ENCODE assay signal across 13 mouse cellular contexts in genomic region chr11:53761284-53761683, GRCm38 (mm10). TPM values are rescaled to one million over a fixed set of nuclear protein-coding genes. Genes with fewer than 3 reads are reported as not detected.
DNase-seq lines count a peak whose midpoint lies in the region; ATAC-seq and TF ChIP-seq lines count a peak whose summit lies in the region.
"Had no signal": no experiment of that assay in that cellular context is flagged by ENCODE, and none has a peak within 500 bp of the region (broad histone marks: within the 10 kb centered on the region; RNA-seq: fewer than 3 reads in every experiment).

No protein-coding gene starts in this region.

- TF ChIP-seq CTCF in testis, adult 2 months (IDR thresholded peaks at IDR 0.05; ENCODE audit: control insufficient read depth, insufficient read depth, insufficient replicate concordance, low read depth, low read length): no peak
- TF ChIP-seq CTCF in stomach, postnatal 0 days (IDR thresholded peaks at IDR 0.05; ENCODE audit: low read depth): no peak

- H3K9me3 ChIP-seq in hindbrain, embryonic 16.5 days (ENCODE audit: control insufficient read depth, low read length): no peaks in the 10 kb centered on the region
- H3K9me3 ChIP-seq in hindbrain, embryonic 12.5 days (replicated peaks): no peaks in the 10 kb centered on the region
- no peaks in the 10 kb centered on the region for H3K9me3 ChIP-seq in stomach, postnatal 0 days (ENCODE audit: control insufficient read depth, low read length)
- H3K9me3 ChIP-seq: embryonic facial prominence, embryonic 12.5 days had no signal

- no peak overlapping the region for H3K4me2 ChIP-seq in hindbrain, embryonic 16.5 days (ENCODE audit: low read length)
- no peak overlapping the region for H3K4me2 ChIP-seq in hindbrain, embryonic 12.5 days (replicated peaks)
- no peak overlapping the region for H3K4me2 ChIP-seq in stomach, postnatal 0 days (replicated peaks; ENCODE audit: low read depth)
- H3K4me2 ChIP-seq: embryonic facial prominence, embryonic 12.5 days had no signal

- no peak overlapping the region for H3K9ac ChIP-seq in hindbrain, embryonic 16.5 days (ENCODE audit: low read depth, low read length)
- H3K9ac ChIP-seq in hindbrain, embryonic 12.5 days: no peak overlapping the region
- no peak overlapping the region for H3K9ac ChIP-seq in stomach, postnatal 0 days (ENCODE audit: low read length)
- H3K9ac ChIP-seq: embryonic facial prominence, embryonic 12.5 days had no signal

- peaks cover 15% of the 10 kb centered on the region for H3K27me3 ChIP-seq in hindbrain, embryonic 16.5 days (replicated peaks; ENCODE audit: control insufficient read depth, insufficient read depth, low read length)
- H3K27me3 ChIP-seq in hindbrain, embryonic 12.5 days: peaks cover 56% of the 10 kb centered on the region
- no peaks in the 10 kb centered on the region; the same call in 1 of the 2 replicates for H3K27me3 ChIP-seq in testis, adult 2 months (ENCODE audit: control insufficient read depth, insufficient read depth, low read length)
- H3K27me3 ChIP-seq in stomach, postnatal 0 days (ENCODE audit: control insufficient read depth, insufficient read depth, low read length): no peaks in the 10 kb centered on the region

- H3K36me3 ChIP-seq in hindbrain, embryonic 16.5 days (ENCODE audit: control insufficient read depth, insufficient read depth, low read length): no peaks in the 10 kb centered on the region
- H3K36me3 ChIP-seq in hindbrain, embryonic 12.5 days: no peaks in the 10 kb centered on the region
- no peaks in the 10 kb centered on the region for H3K36me3 ChIP-seq in testis, adult 2 months (ENCODE audit: control insufficient read depth, insufficient read depth, low read length)
- H3K36me3 ChIP-seq in stomach, postnatal 0 days (ENCODE audit: control insufficient read depth, insufficient read depth, low read length): no peaks in the 10 kb centered on the region
- H3K36me3 ChIP-seq: embryonic facial prominence, embryonic 12.5 days had no signal

- TF ChIP-seq POLR2A in testis, adult 2 months (IDR thresholded peaks at IDR 0.05; ENCODE audit: control insufficient read depth, low read depth, low read length): no peak

- H3K4me3 ChIP-seq in hindbrain, embryonic 16.5 days (ENCODE audit: low read length): no peak overlapping the region
- no peak overlapping the region for H3K4me3 ChIP-seq in hindbrain, embryonic 12.5 days
- no peak overlapping the region for H3K4me3 ChIP-seq in testis, adult 2 months (ENCODE audit: control insufficient read depth, low read depth, low read length)
- H3K4me3 ChIP-seq in stomach, postnatal 0 days (ENCODE audit: low read depth, low read length): no peak overlapping the region
- H3K4me3 ChIP-seq: embryonic facial prominence, embryonic 12.5 days had no signal

- WGBS in hindbrain, embryonic 16.5 days: 63% methylated on average over 5 of the region's 5 CpGs
- WGBS in hindbrain, embryonic 12.5 days: 74% methylated on average over 5 of the region's 5 CpGs
- 65% methylated on average over 5 of the region's 5 CpGs for WGBS in stomach, postnatal 0 days

- no peak for TF ChIP-seq EP300 in stomach, postnatal 0 days (optimal IDR thresholded peaks at IDR 0.05)

- DNase-seq in adrenal gland, postnatal 14 days: peak; percentile 54
- no peak for DNase-seq in adrenal gland, adult 8-10 months
- no peak for DNase-seq in testis, postnatal 14 days (ENCODE audit: low spot score)
- no peak for DNase-seq in stomach, postnatal 0 days (ENCODE audit: low spot score)
- DNase-seq: B cell, adult 2 months; thymus, postnatal 14 days had no signal

- 0 out of 2 replicates have a peak overlapping the region, but pooled peaks have one; percentile 4 for H3K27ac ChIP-seq in hindbrain, embryonic 16.5 days (ENCODE audit: low read depth, low read length)
- H3K27ac ChIP-seq in hindbrain, embryonic 12.5 days: no peak overlapping the region
- peak overlapping the region; percentile 18; the same call in 1 of the 2 replicates for H3K27ac ChIP-seq in testis, adult 2 months (ENCODE audit: control insufficient read depth, insufficient read depth, low read depth, low read length)
- H3K27ac ChIP-seq in stomach, postnatal 0 days (replicated peaks): peak overlapping the region; percentile 97
- H3K27ac ChIP-seq: embryonic facial prominence, embryonic 12.5 days had no signal

- peaks cover 25% of the 10 kb centered on the region for H3K4me1 ChIP-seq in hindbrain, embryonic 16.5 days (ENCODE audit: control insufficient read depth, insufficient read depth, low read depth, low read length)
- peaks cover 29% of the 10 kb centered on the region for H3K4me1 ChIP-seq in hindbrain, embryonic 12.5 days
- H3K4me1 ChIP-seq in testis, adult 2 months (ENCODE audit: control insufficient read depth, insufficient read depth, low read length): peaks cover 17% of the 10 kb centered on the region
- H3K4me1 ChIP-seq in stomach, postnatal 0 days (replicated peaks; ENCODE audit: control insufficient read depth, insufficient read depth): peaks cover 19% of the 10 kb centered on the region

- no peak for ATAC-seq in hindbrain, embryonic 16.5 days
- ATAC-seq in hindbrain, embryonic 12.5 days (ENCODE audit: low FRiP score): no peak
- no peak for ATAC-seq in stomach, postnatal 0 days (ENCODE audit: low FRiP score, low TSS enrichment)
- no peak for ATAC-seq in inflammation-experienced regulatory T-cells, adult 6 months

RNA-seq across cellular contexts. Expression of gene Irf1, which starts 8.5 kb away (rescaled TPM):
- total RNA-seq in adrenal gland, postnatal 14 days (2021): 19.6 and 32.7 TPM in 2 replicates
- total RNA-seq in adrenal gland, adult 8-10 months (2022): 10 to 100 TPM; 29.0 to 50.6 (median 43.2) TPM
- 3.5 and 3.9 TPM in 2 replicates for polyA plus RNA-seq in hindbrain, embryonic 16.5 days (2015; fragmentation: Nextera tagmentation; extraction: Ambion mirVana)
- 4.1 and 4.5 TPM in 2 replicates for polyA plus RNA-seq in hindbrain, embryonic 12.5 days (2016; fragmentation: Nextera tagmentation; extraction: Ambion mirVana)
- 3.4 TPM in 2 replicates for polyA plus RNA-seq in testis, adult 2 months (2012; rRNA removed)
- polyA plus RNA-seq in stomach, postnatal 0 days (2015; fragmentation: Nextera tagmentation; extraction: Ambion mirVana): 18.7 and 25.7 TPM in 2 replicates
- polyA plus RNA-seq in inflammation-experienced regulatory T-cells, adult 6 months (2017; shearing (Covaris generic)): 100 to 1,000 TPM; 273 to 355 (median 291) TPM

RNA-seq across cellular contexts. Expression of gene Gm17334, which starts 11.7 kb away (rescaled TPM):
- total RNA-seq in adrenal gland, postnatal 14 days (2021): 0.37 and 0.41 TPM in 2 replicates
- 1 to 10 TPM in 2 of 4 experiments, under 1 TPM in 2; 0.84 to 1.5 (median 1.1) TPM for total RNA-seq in adrenal gland, adult 8-10 months (2022)
- not detected in 2 replicates for polyA plus RNA-seq in hindbrain, embryonic 16.5 days (2015; fragmentation: Nextera tagmentation; extraction: Ambion mirVana)
- not detected in 2 replicates for polyA plus RNA-seq in hindbrain, embryonic 12.5 days (2016; fragmentation: Nextera tagmentation; extraction: Ambion mirVana)
- polyA plus RNA-seq in testis, adult 2 months (2012; rRNA removed): not detected in 2 replicates
- polyA plus RNA-seq in stomach, postnatal 0 days (2015; fragmentation: Nextera tagmentation; extraction: Ambion mirVana): 0.17 TPM in 1 of 2 replicates, not detected in the other
- 1 to 10 TPM; 5.6 to 9.0 (median 6.7) TPM for polyA plus RNA-seq in inflammation-experienced regulatory T-cells, adult 6 months (2017; shearing (Covaris generic))
- total RNA-seq: left cerebral cortex, postnatal 4 days had no signal
- polyA plus RNA-seq: embryonic facial prominence, embryonic 12.5 days; hindbrain, embryonic 11.5 days had no signal

RNA-seq across cellular contexts. Expression of gene Il5, which starts 40.7 kb away (rescaled TPM):
- not detected in 2 replicates for total RNA-seq in adrenal gland, postnatal 14 days (2021)
- not detected for total RNA-seq in adrenal gland, adult 8-10 months (2022)
- polyA plus RNA-seq in hindbrain, embryonic 16.5 days (2015; fragmentation: Nextera tagmentation; extraction: Ambion mirVana): not detected in 2 replicates
- polyA plus RNA-seq in hindbrain, embryonic 12.5 days (2016; fragmentation: Nextera tagmentation; extraction: Ambion mirVana): not detected in 2 replicates
- polyA plus RNA-seq in testis, adult 2 months (2012; rRNA removed): 0.23 and 0.27 TPM in 2 replicates
- polyA plus RNA-seq in stomach, postnatal 0 days (2015; fragmentation: Nextera tagmentation; extraction: Ambion mirVana): not detected in 2 replicates
- polyA plus RNA-seq in inflammation-experienced regulatory T-cells, adult 6 months (2017; shearing (Covaris generic)): not detected
- total RNA-seq: left cerebral cortex, postnatal 4 days had no signal
- polyA plus RNA-seq: embryonic facial prominence, embryonic 12.5 days; hindbrain, embryonic 11.5 days had no signal

RNA-seq across cellular contexts. Expression of gene Rad50, which starts 54.2 kb away (rescaled TPM):
- total RNA-seq in adrenal gland, postnatal 14 days (2021): 15.8 and 17.7 TPM in 2 replicates
- total RNA-seq in adrenal gland, adult 8-10 months (2022): 10 to 100 TPM; 15.2 to 21.9 (median 18.6) TPM
- 11.7 and 12.3 TPM in 2 replicates for polyA plus RNA-seq in hindbrain, embryonic 16.5 days (2015; fragmentation: Nextera tagmentation; extraction: Ambion mirVana)
- polyA plus RNA-seq in hindbrain, embryonic 12.5 days (2016; fragmentation: Nextera tagmentation; extraction: Ambion mirVana): 18.5 and 21.4 TPM in 2 replicates
- polyA plus RNA-seq in testis, adult 2 months (2012; rRNA removed): 3.0 and 3.2 TPM in 2 replicates
- 12.4 and 15.7 TPM in 2 replicates for polyA plus RNA-seq in stomach, postnatal 0 days (2015; fragmentation: Nextera tagmentation; extraction: Ambion mirVana)
- polyA plus RNA-seq in inflammation-experienced regulatory T-cells, adult 6 months (2017; shearing (Covaris generic)): 10 to 100 TPM; 47.3 to 53.7 (median 48.6) TPM

Comparison
In these comparisons a context has a peak if more than half of its experiments do, and no peak if none do; other contexts are left out.
1. RNA of gene Irf1, which starts 8.5 kb away (polyA plus RNA-seq): 273 to 355 TPM in inflammation-experienced regulatory T-cells, adult 6 months; 18.7 to 25.7 TPM in stomach, postnatal 0 days, 4.1 to 4.5 TPM in hindbrain, embryonic 12.5 days, 3.5 to 3.9 TPM in hindbrain, embryonic 16.5 days and 3.4 TPM in testis, adult 2 months; every median in the first group is over 10 times any median in the second.